Mouse (Mus musculus): ENCODE data around the gene Slc27a5.

DNA sequence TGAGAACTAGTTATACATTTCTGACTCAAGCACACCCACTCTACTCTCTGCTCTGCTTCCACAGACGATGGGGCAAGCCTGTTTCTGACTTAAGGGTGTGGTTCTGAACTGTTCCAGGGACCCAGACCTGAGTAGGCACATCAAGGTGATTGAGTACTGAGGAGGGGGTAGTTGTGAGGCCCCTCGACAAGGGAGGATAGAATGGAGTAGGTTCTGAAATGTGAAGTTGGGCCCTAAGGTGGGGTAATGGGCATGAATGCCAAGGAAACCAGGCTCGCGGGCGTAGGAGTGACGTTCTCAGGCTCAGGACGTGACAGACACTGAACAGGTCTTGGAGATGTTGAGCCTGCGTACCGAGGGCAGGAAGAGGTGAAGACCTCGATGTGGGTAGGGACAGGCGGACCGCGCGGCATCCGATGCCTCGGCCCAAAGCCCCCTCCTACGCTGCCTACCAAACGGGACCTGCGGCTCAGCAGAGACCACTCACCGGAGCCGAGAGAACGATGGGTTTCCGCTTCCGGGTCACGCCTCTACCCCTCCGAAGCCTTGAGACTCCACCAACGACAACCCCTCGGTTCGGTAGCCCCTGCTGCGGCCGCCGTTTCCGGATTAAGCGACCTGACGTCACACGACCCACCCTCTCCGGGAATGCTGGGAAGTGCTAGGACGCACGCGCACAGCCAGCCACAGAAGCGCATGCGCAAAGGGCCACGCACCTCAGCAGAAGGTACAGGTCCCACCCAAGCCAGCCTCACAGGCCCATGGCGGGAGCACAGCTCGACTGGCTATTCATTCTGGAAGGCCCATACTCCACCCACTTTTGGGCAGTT is 36.4 kb upstream of the Slc27a5 start, which contains the start of gene Chmp2a:
- TF ChIP-seq MAFK (IDR thresholded peaks at IDR 0.05; ENCODE audit: insufficient read depth, low read depth, low read length): no peak
- TF ChIP-seq ZC3H11A (IDR thresholded peaks at IDR 0.05; ENCODE audit: borderline replicate concordance, low read depth, low read length): no peak
- 0 out of 2 replicates have a peak, but pooled peaks have one; percentile 44 for TF ChIP-seq CHD2 (IDR thresholded peaks at IDR 0.05; ENCODE audit: low read depth, low read length)
- no peak for TF ChIP-seq ZNF384 (IDR thresholded peaks at IDR 0.05; ENCODE audit: low read depth, low read length)
